Mouse (Mus musculus) lung, adult 2 months (tissue): ENCODE data around the gene Pth2r. TPM values are rescaled to one million over a fixed set of nuclear protein-coding genes. Genes with fewer than 3 reads are reported as not detected.

Experiments
- DNase-seq: peaks from one replicate; pipeline ENCODE4 v3.0.0; 2022
- H3K4me1 ChIP-seq: fragments of 200-500 bp; 2 replicates; pipeline ENCODE4 v1.6.1; 2011; ENCODE audit warnings: low read length; ENCODE audit not compliant: control insufficient read depth, insufficient read depth
- H3K4me3 ChIP-seq: fragments of 200-500 bp; replicated peaks from 2 replicates; pipeline ENCODE3; 2011; ENCODE audit warnings: low read depth, mild to moderate bottlenecking, control low read depth, low read length; ENCODE audit errors: extremely low read depth
- CTCF ChIP-seq: fragments of 200-500 bp; IDR thresholded peaks from 2 replicates; pipeline ENCODE4 v1.5.1; 2011; ENCODE audit warnings: mild to moderate bottlenecking, low read length, control low read depth; ENCODE audit not compliant: insufficient read depth
- POLR2A ChIP-seq: fragments of 200-500 bp; IDR thresholded peaks from 2 replicates; pipeline ENCODE4 v1.6.1; 2011; ENCODE audit warnings: low read depth, mild to moderate bottlenecking, control low read depth, low read length, borderline replicate concordance; ENCODE audit errors: extremely low read depth
- WGBS: fragments of 180-500 bp; shearing (Covaris S2); methylation state at CpG from one replicate; pipeline ENCODE4 v1.1.7; 2018; 5-methylcytosine and 5-hydroxymethylcytosine counted together
- polyA plus RNA-seq: library from polyadenylated mRNA; depleted of rRNA; stranded (reverse); fragments of >200 nt; gene quantifications from 2 replicates; pipeline ENCODE4 v1.2.3, GENCODE M21; 2012; rRNA removed

Pth2r gene
- polyA plus RNA-seq, 1 experiment = not detected

- H3K4me3 ChIP-seq = no peak overlapping the region
- no peak for TF ChIP-seq CTCF
- 98% methylated on average over 2 of the region's 2 CpGs for WGBS
- no peaks in the 10 kb centered on the region for H3K4me1 ChIP-seq
- no peak for DNase-seq
Measured at GRCm38 (mm10) chr1:65420909-65421308, 139.1 kb downstream of the Pth2r start.

- TF ChIP-seq CTCF (no peak), POLR2A (no peak)
- H3K4me3 ChIP-seq = no peak overlapping the region
- no peaks in the 10 kb centered on the region for H3K4me1 ChIP-seq
Measured at GRCm38 (mm10) chr1:65422501-65423010, 140.7 kb downstream of the Pth2r start.

More at GRCm38 (mm10) chr1:65422501-65423010, 140.7 kb downstream of the Pth2r start:
- no peak for DNase-seq

Other genes starting within 250 kb of the Pth2r start
- gene Akr1cl, start 249.3 kb upstream of the Pth2r start, polyA plus RNA-seq = not detected in 2 replicates
- not detected in 2 replicates for gene Cryge, start 230.9 kb upstream of the Pth2r start, polyA plus RNA-seq
- gene Crygd, start 218.6 kb upstream of the Pth2r start, polyA plus RNA-seq = not detected in 2 replicates
- not detected in 2 replicates for gene Crygc, start 208.4 kb upstream of the Pth2r start, polyA plus RNA-seq
- gene Crygb, start 199.8 kb upstream of the Pth2r start, polyA plus RNA-seq = not detected in 2 replicates
- gene Cryga, start 178.7 kb upstream of the Pth2r start, polyA plus RNA-seq = not detected in 2 replicates
- not detected in 2 replicates for gene Gm28845, start 162.5 kb upstream of the Pth2r start, polyA plus RNA-seq
- gene D630023F18Rik, start 158.8 kb upstream of the Pth2r start, polyA plus RNA-seq = 0.05 and 0.06 TPM in 2 replicates
- gene Idh1, start 95.6 kb upstream of the Pth2r start, polyA plus RNA-seq = 18.3 and 32.7 TPM in 2 replicates
- gene Pikfyve, start 95.4 kb upstream of the Pth2r start, polyA plus RNA-seq = 5.6 and 8.1 TPM in 2 replicates